Mouse (Mus musculus): ENCODE data around the gene Lrguk. TPM values are rescaled to one million over a fixed set of nuclear protein-coding genes. Genes with fewer than 3 reads are reported as not detected.

Lrguk gene
- under 1 TPM; 0.10 to 0.26 TPM for total RNA-seq (2021)
- long read RNA-seq, experiment 1, result 0 reads
- long read RNA-seq, experiment 2, result 0 reads

DNA sequence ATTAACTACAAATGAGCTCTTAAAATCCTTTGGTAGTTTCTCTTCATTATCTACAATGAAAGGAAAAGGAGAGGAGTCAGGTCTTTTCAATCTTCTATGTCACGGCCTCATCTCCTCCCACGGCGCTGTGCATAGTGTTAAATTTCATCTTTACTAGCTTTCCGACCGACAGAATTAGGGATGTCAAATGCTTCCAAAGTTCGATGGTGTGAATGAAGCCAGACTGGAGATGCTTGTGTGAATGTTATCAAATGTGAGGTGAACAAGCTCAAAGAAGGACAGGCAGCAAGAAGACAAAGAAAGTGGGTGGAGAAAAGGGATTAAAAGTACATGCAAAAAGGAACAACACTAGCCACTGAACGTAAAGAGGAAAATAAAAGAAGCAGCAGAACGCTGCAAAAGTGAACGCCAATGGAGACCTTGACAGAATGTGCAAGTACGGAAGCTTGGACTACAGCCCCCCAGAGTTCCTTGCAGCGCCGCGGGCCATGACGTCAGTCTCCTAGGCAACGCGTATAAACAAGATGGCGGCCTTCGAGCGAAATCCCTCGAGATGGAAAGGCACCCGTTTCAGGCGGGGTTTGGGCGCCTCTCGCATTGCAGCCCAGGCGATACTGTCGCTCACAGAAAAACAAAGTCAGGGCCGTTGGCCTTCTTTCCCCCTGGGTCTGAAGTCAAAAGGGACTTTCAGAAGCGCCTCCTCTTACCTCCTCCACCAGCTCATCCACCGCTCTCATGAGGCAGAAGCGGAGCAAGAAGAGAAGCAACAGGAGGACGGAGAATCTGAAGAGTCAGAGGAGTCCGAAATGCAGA is at the start of gene Lrguk:
Gene Lrguk, plus strand, starts transcription at position 516 of the 813 bp plus-strand sequence.
- peak; percentile 61 to 83 for DNase-seq (ENCODE audit: low spot score in 2 of 2)

DNA sequence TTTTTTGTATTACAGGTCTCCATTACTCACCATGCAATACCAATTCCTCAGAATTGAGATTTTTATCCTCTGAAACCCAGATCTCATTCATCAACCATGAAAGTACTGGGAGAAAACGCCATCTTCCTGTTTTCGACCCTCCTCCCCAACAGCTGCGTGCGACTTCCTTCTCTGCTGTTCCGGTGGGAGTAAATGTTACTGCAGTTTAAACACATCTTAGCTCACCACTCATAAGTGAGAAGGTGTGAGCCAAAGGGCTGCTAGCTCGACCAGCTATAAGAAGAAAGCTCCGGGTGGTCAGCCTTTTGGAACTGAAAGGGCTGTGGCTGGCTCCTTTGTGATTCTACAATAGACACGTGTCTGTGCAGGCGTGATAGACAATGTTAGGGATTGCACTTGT is 46.5 kb upstream of the Lrguk start:
- no peak for DNase-seq (ENCODE audit: low spot score in 2 of 2)

DNA sequence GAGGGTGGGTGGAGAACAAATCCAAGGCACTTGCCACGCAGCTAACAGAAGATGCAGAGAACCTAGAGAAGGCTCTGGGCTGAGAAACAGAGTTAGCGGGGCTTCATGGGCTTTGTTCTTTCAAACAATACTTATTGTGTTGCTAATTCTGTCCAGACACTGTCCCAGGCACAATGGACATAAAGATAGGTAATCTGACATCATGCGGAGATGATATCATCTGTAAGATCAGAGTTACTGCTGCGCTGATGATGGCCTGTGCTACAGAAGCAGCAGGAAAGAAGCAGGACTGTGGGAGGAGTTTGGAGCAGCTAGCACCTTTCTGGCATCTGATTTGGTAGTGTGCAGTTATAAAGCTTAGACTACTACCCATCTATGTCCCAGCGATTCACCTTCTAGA is 42.1 kb upstream of the Lrguk start:
- no peak for DNase-seq (ENCODE audit: low spot score in 2 of 2)

DNA sequence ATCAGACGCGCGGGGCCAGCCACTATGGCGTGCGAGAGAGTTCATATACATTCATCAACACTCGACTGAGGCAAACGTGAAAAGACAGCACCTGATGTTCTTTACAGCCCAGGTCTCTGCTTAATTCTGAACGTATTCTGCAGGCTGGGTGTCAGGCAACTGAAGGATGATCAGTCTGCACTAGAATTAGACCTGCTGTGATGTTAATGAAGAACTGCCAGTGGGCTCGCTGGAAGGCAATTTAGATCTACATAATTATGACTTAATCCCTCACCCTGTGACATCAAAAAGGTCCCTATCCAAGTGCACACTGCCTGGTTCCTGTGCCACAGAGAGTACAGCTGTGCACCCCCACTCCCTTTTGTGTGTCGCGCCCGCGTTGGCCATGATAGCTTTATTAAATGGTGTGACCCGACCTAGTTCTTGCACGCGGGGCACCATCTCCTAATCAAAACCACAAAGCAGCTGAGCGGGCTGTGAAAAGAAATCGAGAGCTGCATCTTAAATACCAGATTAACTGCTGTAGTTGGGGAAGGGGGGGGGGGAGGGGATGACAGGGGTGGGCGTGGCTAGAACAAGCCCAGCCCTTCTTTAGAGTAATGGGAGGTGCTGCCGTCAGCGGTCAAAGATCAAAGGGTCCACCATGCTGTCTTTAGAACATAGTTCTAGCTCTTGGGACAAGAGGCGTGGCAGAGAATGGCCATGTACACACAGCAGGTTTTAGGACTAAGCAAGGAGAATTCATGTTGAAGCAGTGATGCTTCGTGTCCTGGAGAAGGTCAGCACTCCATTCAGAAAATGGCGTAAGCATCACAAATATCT is 36.8 kb upstream of the Lrguk start:
- DNase-seq (ENCODE audit: low spot score in 2 of 2), result no peak

DNA sequence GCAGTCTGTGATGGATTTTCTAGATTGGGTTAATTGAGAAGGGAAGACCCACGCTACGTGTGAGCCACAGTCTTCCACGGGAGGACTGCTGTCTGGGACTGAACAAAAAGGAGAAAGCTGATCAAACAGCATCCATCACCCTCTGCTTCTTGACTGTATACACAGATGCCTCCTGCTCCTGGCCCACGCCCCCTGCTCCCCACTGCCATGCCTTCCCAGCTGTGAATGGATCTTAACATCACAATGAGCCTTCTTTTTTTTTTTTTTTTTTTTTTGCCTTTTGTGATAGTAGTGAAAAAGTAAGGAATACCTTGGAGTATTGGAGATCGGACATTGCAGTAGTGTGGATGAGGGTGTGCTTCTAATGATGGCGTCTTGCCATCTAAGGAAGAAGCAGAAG is 35.4 kb upstream of the Lrguk start:
- DNase-seq (ENCODE audit: low spot score in 2 of 2), result no peak

DNA sequence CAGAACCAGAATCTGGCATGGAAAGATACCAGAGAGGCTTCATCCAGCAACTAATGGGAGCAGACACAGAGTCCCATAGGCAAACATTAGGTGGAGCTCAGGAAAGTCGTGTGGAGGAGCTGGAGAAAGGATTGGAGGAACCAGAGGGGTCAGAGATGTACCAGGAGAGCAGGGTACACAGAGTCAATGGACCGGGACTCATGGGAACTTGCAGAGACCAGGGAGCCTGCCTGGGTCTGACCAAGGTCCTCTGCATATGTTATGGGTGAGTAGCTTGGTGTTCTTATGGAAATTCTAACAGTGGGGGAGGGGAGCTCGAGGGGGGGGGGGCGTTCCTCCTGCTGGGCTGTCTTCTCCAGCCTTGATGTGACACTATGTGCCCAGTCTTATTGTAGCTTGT is 30.7 kb upstream of the Lrguk start:
- no peak for DNase-seq (ENCODE audit: low spot score in 2 of 2)

DNA sequence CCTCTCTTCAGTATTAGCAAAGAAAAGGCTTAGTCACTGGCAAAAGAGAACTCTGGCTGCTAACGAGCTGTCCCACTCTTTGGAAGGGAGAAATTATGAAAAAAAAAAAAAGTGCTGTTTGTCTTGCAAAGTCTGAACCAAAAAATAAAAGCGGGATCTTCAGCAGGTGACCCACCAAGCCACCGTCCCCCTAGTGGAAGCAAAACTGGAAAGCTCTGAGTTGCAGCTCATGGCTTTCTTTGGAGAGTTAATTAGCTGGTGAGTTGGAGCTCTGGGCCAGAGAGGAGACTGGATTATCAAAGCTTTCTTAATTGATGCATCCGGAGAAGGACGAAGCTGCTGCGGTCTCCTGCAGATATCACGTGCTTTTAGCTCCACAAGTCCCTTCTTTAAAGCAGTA is 29.7 kb upstream of the Lrguk start:
- DNase-seq (ENCODE audit: low spot score in 2 of 2), result no peak

DNA sequence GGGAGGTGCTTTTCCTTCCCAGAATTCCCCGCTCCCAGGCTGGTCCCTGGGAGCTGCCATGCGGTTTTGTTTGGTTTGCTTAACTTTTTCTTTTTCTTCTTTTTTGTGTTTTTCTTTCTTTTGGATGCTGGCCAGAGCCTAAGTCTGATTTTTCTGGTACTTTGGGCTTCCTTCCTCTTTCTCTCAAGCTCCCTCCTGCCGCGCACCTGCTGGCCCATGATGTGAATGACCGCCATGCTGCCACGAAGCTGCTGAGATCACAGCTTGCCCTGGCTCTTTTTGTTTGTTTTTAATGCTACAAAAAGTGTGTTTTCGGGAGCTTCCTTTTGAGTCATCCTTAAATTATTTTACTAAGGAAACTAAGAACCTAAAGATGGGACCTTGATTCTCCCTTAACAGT is 28.6 kb upstream of the Lrguk start:
- no peak for DNase-seq (ENCODE audit: low spot score in 2 of 2)

DNA sequence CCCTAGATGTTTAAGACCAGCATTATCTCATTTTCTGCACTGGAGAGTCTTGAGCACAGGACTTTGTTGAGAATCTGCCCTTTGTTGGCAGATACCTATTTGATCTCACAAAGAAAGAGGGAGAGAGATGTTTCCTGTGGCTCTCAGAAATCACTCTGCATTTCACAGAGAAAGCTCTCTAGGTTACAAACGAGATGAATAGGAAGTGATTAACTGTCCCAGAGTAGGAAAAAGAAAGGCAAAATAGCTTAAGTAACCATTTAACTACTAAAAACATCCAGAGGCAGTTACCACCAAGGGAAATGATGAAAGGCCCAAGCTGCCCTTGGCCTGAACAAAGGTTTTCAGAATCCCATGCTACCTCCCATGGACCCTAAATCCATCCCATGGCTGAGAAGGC is 26.2 kb upstream of the Lrguk start:
- DNase-seq (ENCODE audit: low spot score in 2 of 2), result no peak

DNA sequence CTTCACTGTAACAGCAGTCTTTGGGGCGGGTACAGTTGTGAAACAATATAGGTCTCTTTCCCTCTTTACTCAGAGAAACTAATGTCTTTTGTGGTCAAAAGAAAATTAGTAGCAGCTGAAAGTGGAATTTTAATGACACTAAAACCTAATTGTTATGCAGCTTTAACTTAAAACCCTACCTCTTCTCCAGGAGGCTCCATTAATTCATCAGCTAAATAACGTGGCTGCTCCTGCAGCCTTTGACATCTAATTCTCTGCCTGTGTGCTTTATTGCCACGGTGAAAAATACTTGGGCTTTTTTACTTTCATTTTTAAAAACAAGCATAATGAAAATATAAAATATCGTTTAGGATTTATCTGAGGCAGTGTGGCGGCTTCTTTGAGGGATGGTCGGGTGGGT is 15.8 kb upstream of the Lrguk start:
- DNase-seq (ENCODE audit: low spot score in 2 of 2), result no peak

DNA sequence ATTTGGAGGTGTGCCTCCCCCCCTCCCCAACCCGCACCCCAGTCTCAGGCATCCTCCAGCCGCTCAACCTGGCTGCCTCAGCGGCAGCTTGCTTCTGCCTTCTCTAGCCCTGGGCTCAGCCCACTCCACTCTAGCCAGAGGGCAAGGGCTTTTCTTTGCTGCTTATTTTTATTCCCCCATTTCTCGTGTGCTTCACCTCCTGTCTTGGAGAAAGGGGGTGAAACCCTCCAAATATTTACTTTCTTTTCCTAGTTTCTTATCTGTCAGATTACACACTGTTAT is 439 bp downstream of the Lrguk start:
- no peak for DNase-seq (ENCODE audit: low spot score in 2 of 2)

DNA sequence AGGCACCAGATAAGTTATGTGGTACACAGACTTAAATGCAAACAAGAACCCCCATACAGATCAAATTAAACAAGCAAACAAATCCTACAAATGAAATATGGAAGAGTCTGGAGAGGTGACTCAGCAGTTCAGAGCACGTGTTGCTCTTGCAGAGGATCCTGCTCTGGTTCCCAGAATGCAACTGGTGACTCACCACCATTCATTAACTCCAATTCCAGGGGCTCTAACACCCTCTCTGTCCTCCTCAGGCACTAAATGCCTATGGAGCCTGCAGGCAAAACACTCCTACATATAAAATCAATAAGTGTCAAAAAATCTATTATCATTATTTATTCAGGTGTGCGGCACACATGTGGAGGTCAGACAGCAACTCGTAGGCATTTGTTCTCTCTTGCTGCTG is 4.8 kb downstream of the Lrguk start:
- no peak for DNase-seq (ENCODE audit: low spot score in 2 of 2)

DNA sequence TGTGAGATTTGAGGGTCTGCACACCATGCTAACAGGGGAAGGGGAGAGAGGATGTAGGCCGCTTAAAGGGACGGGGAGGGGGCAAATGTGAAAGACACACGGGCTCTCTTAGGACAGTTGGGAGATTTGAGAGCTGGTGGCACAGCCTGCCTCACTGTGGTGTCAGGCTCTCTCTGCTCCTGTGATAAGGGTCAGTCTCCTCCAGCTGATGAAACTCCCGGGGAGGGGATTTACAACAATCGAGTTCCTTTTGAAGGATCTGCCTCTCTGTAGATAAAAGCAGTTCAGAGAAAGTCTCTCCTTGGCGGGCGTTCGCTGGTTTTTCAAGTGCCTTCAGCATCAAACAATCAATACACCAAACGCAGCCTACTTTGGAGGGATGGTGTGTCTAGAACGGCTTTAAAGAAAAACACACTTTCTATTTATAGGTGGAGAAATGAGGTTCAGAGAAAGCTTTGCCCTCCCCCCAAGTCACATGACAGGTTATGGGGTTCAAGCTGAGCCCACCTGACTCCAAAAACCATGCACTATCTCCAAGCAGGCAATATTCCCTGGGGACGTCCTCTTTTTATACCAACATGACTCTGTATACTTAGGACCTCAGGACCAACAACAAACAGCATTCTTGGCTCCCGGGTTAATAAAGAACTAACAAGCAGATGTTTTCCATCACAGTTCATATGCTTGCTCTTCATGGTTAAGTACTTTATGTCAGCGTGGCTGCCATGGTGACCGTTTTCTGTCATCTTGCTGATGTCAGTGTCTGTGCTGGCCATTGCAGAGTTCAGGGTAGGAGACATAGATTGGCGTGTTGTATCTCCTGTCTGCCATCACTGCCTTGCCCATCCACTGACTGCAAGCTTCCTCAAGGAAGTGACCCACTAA is 5.6 kb downstream of the Lrguk start:
- no peak for DNase-seq (ENCODE audit: low spot score in 2 of 2)

DNA sequence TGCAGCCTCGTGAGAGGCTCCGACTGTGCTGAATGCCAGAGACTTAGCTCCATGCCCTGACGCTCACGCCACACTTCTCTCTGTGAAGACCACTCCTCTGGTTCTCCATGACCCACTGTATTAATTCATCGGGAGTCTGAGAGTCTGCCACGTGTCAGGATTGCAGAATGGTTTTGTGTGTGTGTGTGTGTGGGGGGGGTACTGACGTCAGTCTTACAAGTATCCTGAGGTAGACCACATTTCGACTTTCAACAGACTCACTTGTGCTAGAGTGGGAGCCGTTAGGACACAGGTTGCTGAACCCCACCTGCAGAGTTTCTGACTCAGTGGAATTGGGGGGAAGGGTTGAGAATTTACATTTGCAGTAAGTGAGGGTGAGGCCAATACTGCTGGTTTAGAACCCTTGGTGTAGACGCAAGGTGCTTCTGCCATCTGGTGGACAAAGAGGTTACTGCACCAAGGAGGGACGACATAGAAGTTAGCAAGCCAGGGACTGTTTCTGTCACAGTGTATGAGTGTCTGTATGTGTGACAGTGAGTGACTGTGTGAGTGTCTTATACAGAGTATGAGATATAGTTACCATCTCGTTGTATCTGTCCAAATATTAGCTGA is 11.5 kb downstream of the Lrguk start:
- DNase-seq (ENCODE audit: low spot score in 2 of 2), result peak; percentile 40 to 67

DNA sequence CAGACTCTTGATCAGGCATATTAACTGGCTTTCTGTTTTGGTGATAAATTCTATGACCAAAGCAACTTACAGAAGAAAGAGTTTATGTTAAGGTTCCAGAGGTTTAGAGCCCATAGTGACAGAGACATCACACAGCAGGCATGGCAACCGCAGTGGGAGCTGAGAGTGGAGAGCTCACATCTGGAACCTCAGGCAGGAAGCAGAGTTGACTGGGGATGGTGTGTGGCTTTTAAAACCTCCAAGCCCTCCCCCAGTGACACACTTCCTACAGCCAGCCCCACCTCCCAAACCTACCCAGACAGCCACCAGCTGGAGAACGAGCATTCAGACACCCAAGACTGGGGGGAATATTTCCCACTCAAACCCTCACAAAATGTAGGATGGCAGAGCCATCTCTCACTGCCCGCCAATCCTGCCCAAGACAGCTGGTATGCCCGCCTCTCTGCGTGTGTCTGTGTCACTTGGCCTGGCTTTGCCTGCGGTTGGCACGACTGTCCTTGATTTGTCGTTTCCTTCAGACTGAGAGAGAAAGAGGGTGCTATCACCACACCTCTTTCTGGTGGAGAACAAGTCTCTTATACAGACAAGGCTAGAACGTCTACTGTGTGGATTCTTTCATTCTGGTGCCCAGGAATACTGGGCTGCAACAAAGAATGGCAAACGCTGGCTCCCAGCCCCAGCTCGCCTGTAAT is 12.5 kb downstream of the Lrguk start:
- DNase-seq (ENCODE audit: low spot score in 2 of 2), result no peak

DNA sequence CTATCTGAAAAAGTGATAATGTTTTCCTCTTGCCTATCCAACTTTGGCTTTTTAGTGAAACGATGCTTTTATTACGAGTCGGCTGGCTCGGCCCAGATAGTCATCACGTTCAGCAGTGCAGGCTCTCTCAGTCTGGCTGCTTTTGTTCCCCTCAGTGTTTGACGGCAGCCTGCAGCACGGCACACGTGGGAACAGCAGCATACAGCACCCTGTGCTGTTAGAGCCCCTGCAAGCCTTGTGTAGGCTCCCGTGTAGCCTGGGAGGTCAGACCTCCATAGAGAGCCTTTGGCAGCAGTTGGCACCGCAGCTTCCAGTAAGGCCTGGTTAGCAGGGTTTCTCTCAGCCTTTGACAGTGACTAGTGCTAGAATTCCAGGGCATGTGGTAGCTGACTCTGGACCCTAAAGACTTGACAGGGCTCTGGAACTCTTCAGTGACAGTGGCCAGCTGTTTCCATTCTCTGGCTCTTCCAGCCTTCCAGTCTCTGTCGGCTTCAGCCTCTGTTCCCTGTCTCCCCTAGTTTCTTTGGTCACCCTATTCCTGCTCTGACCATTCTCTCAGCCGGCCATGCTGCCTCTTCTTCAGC is 15.1 kb downstream of the Lrguk start:
- no peak for DNase-seq (ENCODE audit: low spot score in 2 of 2)

DNA sequence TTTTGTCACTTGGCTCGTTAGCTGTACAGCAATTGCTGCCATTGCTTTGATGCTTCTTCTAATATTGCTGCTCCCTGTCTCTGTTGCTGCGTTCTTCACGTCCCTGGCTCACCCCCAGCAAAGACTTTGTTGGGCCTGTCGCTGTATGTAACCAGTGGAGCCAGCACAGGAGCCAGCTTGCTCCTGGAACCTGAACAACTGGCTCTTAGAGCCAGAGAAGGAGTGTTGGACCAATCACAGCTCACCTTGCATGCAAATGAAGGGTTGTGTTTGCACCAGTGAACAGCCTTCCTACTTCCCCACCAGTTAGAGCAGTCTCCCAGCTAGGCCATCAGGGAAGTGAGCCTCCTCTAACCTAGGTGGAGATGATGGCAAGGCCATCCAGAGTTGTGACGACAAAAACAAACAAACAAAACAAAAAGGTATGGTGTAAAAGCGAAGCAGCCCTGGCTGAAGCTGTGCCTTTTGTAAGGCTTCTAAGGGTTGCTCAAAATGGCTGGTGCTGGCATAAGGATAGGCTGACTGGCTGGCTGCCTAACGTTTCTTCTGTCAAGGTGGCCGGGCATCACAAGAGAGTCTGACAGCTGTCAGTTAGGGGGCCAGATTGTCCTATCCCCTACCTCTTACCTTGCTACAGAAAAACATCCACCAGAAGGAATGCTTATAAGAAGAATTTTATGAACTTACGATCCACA is 15.7 kb downstream of the Lrguk start:
- DNase-seq (ENCODE audit: low spot score in 2 of 2), result no peak

DNA sequence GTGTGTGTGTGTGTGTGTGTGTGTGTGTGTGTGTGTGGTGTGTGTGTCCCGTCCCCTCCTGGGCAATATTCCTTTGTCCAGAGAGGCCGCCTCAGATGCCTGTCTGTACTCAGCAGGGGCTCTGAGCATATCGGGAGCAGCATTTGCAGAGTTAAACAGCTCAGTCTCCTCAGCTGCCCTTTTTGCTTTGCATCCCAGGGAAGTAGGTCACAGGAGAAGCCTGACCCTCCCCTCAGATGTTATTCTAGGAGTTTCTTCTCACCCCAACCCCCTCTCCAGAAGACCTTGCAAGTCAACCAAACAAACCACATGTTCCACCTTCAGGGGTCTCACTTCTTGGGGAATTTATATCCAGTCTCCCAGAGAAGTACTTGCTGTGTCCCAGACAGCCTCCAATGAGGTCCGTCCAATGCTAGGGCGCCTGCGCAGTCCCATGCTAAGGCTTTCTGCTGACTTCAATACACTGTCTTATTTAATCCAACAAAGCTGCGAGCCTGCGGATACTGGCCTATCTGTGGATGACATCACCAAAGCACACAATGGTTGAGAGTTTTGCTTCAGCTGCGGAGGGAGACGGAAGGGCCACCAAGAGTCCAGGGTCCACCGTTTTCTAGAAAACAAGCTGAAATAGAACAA is 17.4 kb downstream of the Lrguk start:
- DNase-seq (ENCODE audit: low spot score in 2 of 2), result no peak

DNA sequence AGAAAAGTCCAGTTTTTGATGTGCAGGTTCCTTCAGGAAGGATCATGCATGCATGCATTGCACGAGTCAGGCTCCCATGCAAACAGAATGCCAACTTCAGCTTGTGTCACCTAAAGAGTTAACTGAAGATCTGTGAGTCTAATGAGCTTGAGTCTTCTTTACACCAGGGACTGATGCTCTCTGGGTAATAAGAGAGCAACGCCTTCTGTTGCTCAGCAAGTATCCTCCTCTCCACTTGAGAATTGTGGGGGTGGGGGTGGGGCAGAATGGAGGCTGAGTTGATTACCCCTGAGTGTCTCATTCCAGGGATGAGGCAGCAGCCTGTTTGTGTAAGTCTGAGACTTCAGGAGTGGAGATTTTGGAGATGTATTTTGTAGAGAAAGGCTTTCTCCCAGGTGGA is 20.2 kb downstream of the Lrguk start:
- DNase-seq (ENCODE audit: low spot score in 2 of 2), result no peak

All from gastrocnemius, postnatal 4 days (tissue).